Mouse (Mus musculus) thymus, adult 2 months (tissue): ENCODE results near the gene AC134908.4. TPM values are rescaled to one million over a fixed set of nuclear protein-coding genes. Genes with fewer than 3 reads are reported as not detected.

Source experiments
- DNase-seq: peaks from one replicate; pipeline ENCODE4 v3.0.0; 2021
- H3K27ac ChIP-seq: fragments of 200-500 bp; 2 replicates; pipeline ENCODE4 v1.5.1; 2012; ENCODE audit warnings: low read length, control low read depth; ENCODE audit not compliant: control insufficient read depth, insufficient read depth
- H3K27me3 ChIP-seq: fragments of 200-500 bp; 2 replicates; pipeline ENCODE4 v1.6.1; 2012; ENCODE audit warnings: mild to moderate bottlenecking, low read length, moderate library complexity, mixed read lengths; ENCODE audit not compliant: control insufficient read depth, insufficient read depth
- H3K36me3 ChIP-seq: fragments of 200-500 bp; 2 replicates; pipeline ENCODE4 v1.6.1; 2012; ENCODE audit warnings: mild to moderate bottlenecking, low read length, moderate library complexity; ENCODE audit not compliant: control insufficient read depth, insufficient read depth
- H3K4me1 ChIP-seq: fragments of 200-500 bp; replicated peaks from 2 replicates; pipeline ENCODE4 v1.6.1; 2012; ENCODE audit warnings: low read length; ENCODE audit not compliant: control insufficient read depth, insufficient read depth
- H3K4me3 ChIP-seq: fragments of 200-500 bp; 2 replicates; pipeline ENCODE4 v1.5.1; 2012; ENCODE audit warnings: mild to moderate bottlenecking, low read length, control low read depth, moderate library complexity; ENCODE audit not compliant: control insufficient read depth, insufficient read depth
- CTCF ChIP-seq: fragments of 200-500 bp; IDR thresholded peaks from 2 replicates; pipeline ENCODE4 v1.5.1; 2012; ENCODE audit warnings: mild to moderate bottlenecking, control low read depth, low read length, moderate library complexity, borderline replicate concordance; ENCODE audit not compliant: control insufficient read depth, poor library complexity, insufficient read depth; ENCODE audit errors: extremely low read depth
- POLR2A ChIP-seq: fragments of 200-500 bp; IDR thresholded peaks from 2 replicates; pipeline ENCODE4 v1.6.1; 2012; ENCODE audit warnings: mild to moderate bottlenecking, low read length, control low read depth, moderate library complexity; ENCODE audit not compliant: control insufficient read depth, poor library complexity, insufficient read depth; ENCODE audit errors: extremely low read depth
- WGBS: fragments of 180-500 bp; shearing (Covaris S2); methylation state at CpG from one replicate; pipeline ENCODE4 v1.1.7; 2018; 5-methylcytosine and 5-hydroxymethylcytosine counted together
- polyA plus RNA-seq: library from polyadenylated mRNA; depleted of rRNA; stranded (reverse); fragments of >200 nt; gene quantifications from 2 replicates; pipeline ENCODE4 v1.2.3, GENCODE M21; 2012

AC134908.4 gene
- polyA plus RNA-seq, 1 experiment: 1.1 TPM

- Histone ChIP-seq H3K27me3 (no peaks in the 10 kb centered on the region), H3K4me3 (peak within 1 kb of the TSS; percentile 95), H3K36me3 (no peaks in the 10 kb centered on the region), H3K27ac (no peak within 1 kb of the TSS), H3K4me1 (peaks cover 31% of the 10 kb centered on the region)
- WGBS: under 1% methylated on average over 35 of the region's 35 CpGs
- DNase-seq: peak; percentile 94
- 0 out of 2 replicates have a peak, but pooled peaks have one; percentile 35 for TF ChIP-seq CTCF
- peak; percentile 73 for TF ChIP-seq POLR2A
Measured at GRCm38 (mm10) chr17:25796951-25797369, 1.5 kb upstream of the AC134908.4 start, which contains the start of gene Metrn. Metrn (minus strand) TSS chr17:25797136.

- Histone ChIP-seq H3K36me3 (no peaks in the 10 kb centered on the region), H3K4me3 (peak overlapping the region; percentile 95), H3K27me3 (no peaks in the 10 kb centered on the region), H3K27ac (no peak overlapping the region), H3K4me1 (peaks cover 36% of the 10 kb centered on the region)
- WGBS: under 1% methylated on average over 37 of the region's 37 CpGs
- DNase-seq: peak; percentile 34
- no peak for TF ChIP-seq CTCF
- TF ChIP-seq POLR2A: no peak
Measured at GRCm38 (mm10) chr17:25796211-25796771, 832 bp upstream of the AC134908.4 start.

- 96% methylated on average over 17 of the region's 17 CpGs for WGBS
- Histone ChIP-seq H3K36me3 (no peaks in the 10 kb centered on the region), H3K4me1 (peaks cover 38% of the 10 kb centered on the region), H3K27ac (no peak overlapping the region), H3K27me3 (no peaks in the 10 kb centered on the region), H3K4me3 (no peak overlapping the region)
- DNase-seq: no peak
- TF ChIP-seq POLR2A: no peak
- TF ChIP-seq CTCF: no peak
Measured at GRCm38 (mm10) chr17:25794998-25795397, 461 bp downstream of the AC134908.4 start.

DNA sequence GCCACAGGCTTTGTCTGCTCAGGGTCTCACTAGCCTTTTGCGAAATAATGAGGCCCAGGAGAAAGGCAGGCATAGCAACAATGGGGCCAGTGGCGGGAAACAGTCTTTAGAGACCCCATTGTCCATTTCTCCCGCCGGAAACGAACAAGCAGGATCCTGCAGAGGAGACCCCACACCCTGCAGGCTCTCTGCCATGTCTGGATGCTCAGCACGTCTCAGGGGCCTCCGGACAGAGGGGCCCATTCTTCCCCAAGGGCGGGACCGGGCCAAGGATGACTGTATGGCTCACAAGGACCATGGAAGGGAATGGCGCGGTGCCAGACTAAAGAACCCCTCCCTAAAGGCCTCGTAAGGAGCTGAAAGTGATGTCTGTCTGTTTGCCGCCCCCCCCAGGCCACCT, 1.3 kb downstream of the AC134908.4 start:
- H3K27ac ChIP-seq: no peak overlapping the region
- H3K4me1 ChIP-seq: peaks cover 38% of the 10 kb centered on the region
- no peak for DNase-seq
- TF ChIP-seq POLR2A (no peak), CTCF (no peak)
- H3K27me3 ChIP-seq: no peaks in the 10 kb centered on the region
- no peak overlapping the region for H3K4me3 ChIP-seq
- 94% methylated on average over 13 of the region's 13 CpGs for WGBS
- H3K36me3 ChIP-seq: no peaks in the 10 kb centered on the region

GRCm38 (mm10) chr17:25792615-25793014, 2.8 kb downstream of the AC134908.4 start, which contains the start of gene Fam173a:
Fam173a (minus strand) TSS chr17:25792901.
- Histone ChIP-seq H3K4me1 (peaks cover 38% of the 10 kb centered on the region), H3K27me3 (no peaks in the 10 kb centered on the region), H3K27ac (peak within 1 kb of the TSS; percentile 81), H3K4me3 (peak within 1 kb of the TSS; percentile 57), H3K36me3 (no peaks in the 10 kb centered on the region)
- DNase-seq: peak; percentile 85
- WGBS: 0% methylated on average over 14 of the region's 14 CpGs
- TF ChIP-seq POLR2A (0 out of 2 replicates have a peak, but pooled peaks have one; percentile 28), CTCF (0 out of 2 replicates have a peak, but pooled peaks have one; percentile 39)

DNA sequence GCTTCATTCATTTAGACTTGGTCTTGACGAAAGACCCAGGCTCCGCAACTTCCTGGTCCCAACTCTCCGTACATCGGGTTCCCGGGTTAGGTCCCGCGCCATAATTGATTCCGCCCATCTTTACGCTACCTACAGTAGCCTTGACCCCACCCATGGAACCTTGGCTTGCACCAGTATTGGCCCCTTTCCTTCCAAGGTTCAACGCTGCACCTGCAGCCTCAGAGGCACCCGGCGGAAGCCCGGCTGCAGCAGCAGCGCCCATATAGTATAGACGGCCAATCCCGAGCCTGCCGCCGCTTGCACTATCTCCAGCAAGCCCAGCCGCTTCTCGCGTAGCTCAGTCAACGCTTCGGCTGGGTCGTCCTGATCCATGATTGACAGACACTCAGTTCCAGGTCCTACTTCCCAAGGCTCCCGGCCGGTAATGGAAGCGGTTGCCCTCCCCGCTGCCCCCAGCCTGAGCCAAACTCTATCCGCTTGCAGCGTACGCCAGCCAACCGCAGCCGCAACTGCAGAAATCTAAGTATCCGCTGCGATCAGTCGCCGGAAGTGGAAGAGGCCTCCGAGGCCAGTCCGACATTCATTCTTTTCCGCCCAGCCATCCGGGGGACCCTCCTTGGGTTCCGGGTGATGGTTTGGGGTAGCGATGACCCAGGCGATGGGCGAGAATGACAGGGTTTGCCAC, 3.5 kb downstream of the AC134908.4 start:
- under 1% methylated on average over 45 of the region's 45 CpGs for WGBS
- peak; percentile 26; the same call in 1 of the 2 replicates for TF ChIP-seq POLR2A
- TF ChIP-seq CTCF: no peak
- DNase-seq: peak; percentile 82
- peaks cover 35% of the 10 kb centered on the region for H3K4me1 ChIP-seq
- no peaks in the 10 kb centered on the region for H3K36me3 ChIP-seq
- H3K27ac ChIP-seq: peak overlapping the region; percentile 81
- H3K27me3 ChIP-seq: no peaks in the 10 kb centered on the region
- peak overlapping the region; percentile 57 for H3K4me3 ChIP-seq
